Mouse (Mus musculus): ENCODE measurements around the gene Grb7.

Grb7 gene

GRCm38 (mm10) chr11:98446213-98446561 lies at the start of gene Grb7:
Grb7 (plus strand) TSS chr11:98446394.
- DNase-seq (ENCODE audit: low read depth, low spot score) = no peak

GRCm38 (mm10) chr11:98397946-98398345 lies 48.2 kb upstream of the Grb7 start:
- DNase-seq (ENCODE audit: low read depth, low spot score) = no peak

GRCm38 (mm10) chr11:98400161-98400726 lies 46.0 kb upstream of the Grb7 start, which contains the start of gene Pgap3:
Pgap3 (minus strand) TSS chr11:98400490.
- peak; percentile 97 for DNase-seq (ENCODE audit: low read depth, low spot score)

- no peak for DNase-seq (ENCODE audit: low read depth, low spot score)
Measured at GRCm38 (mm10) chr11:98400816-98401215, 45.4 kb upstream of the Grb7 start.

- DNase-seq (ENCODE audit: low read depth, low spot score) = no peak
Measured at GRCm38 (mm10) chr11:98406621-98407020, 39.6 kb upstream of the Grb7 start.

GRCm38 (mm10) chr11:98408872-98409271 lies 37.3 kb upstream of the Grb7 start:
- DNase-seq (ENCODE audit: low read depth, low spot score) = no peak

- DNase-seq (ENCODE audit: low read depth, low spot score) = no peak
Measured at GRCm38 (mm10) chr11:98409341-98409822, 36.8 kb upstream of the Grb7 start.

- peak; percentile 66 for DNase-seq (ENCODE audit: low read depth, low spot score)
Measured at GRCm38 (mm10) chr11:98412273-98412796, 33.9 kb upstream of the Grb7 start, which contains the start of gene Erbb2. Erbb2 (plus strand) TSS chr11:98412470.

GRCm38 (mm10) chr11:98412797-98413301 lies 33.3 kb upstream of the Grb7 start:
- DNase-seq (ENCODE audit: low read depth, low spot score) = no peak

- no peak for DNase-seq (ENCODE audit: low read depth, low spot score)
Measured at GRCm38 (mm10) chr11:98413731-98414130, 32.5 kb upstream of the Grb7 start.

- DNase-seq (ENCODE audit: low read depth, low spot score) = no peak
Measured at GRCm38 (mm10) chr11:98414162-98414561, 32.0 kb upstream of the Grb7 start.

GRCm38 (mm10) chr11:98417074-98417473 lies 29.1 kb upstream of the Grb7 start:
- no peak for DNase-seq (ENCODE audit: low read depth, low spot score)

GRCm38 (mm10) chr11:98418273-98418672 lies 27.9 kb upstream of the Grb7 start:
- peak; percentile 44 for DNase-seq (ENCODE audit: low read depth, low spot score)

- DNase-seq (ENCODE audit: low read depth, low spot score) = no peak
Measured at GRCm38 (mm10) chr11:98418939-98419547, 27.2 kb upstream of the Grb7 start.

GRCm38 (mm10) chr11:98426592-98426991 lies 19.6 kb upstream of the Grb7 start:
- DNase-seq (ENCODE audit: low read depth, low spot score) = no peak

- DNase-seq (ENCODE audit: low read depth, low spot score) = no peak
Measured at GRCm38 (mm10) chr11:98428436-98428835, 17.8 kb upstream of the Grb7 start.

GRCm38 (mm10) chr11:98431743-98432502 lies 14.3 kb upstream of the Grb7 start:
- DNase-seq (ENCODE audit: low read depth, low spot score) = no peak

GRCm38 (mm10) chr11:98435723-98436122 lies 10.5 kb upstream of the Grb7 start:
- DNase-seq (ENCODE audit: low read depth, low spot score) = no peak

GRCm38 (mm10) chr11:98437441-98437840 lies 8.8 kb upstream of the Grb7 start:
- no peak for DNase-seq (ENCODE audit: low read depth, low spot score)

GRCm38 (mm10) chr11:98438331-98439158 lies 7.6 kb upstream of the Grb7 start, which contains the start of gene Mien1:
Mien1 (minus strand) TSS chr11:98438991.
- DNase-seq (ENCODE audit: low read depth, low spot score) = peak; percentile 97

GRCm38 (mm10) chr11:98443688-98444087 lies 2.5 kb upstream of the Grb7 start:
- no peak for DNase-seq (ENCODE audit: low read depth, low spot score)
